Mouse (Mus musculus) stomach, embryonic 16.5 days (tissue): ENCODE measurements around the gene Myo1d. TPM values are rescaled to one million over a fixed set of nuclear protein-coding genes. Genes with fewer than 3 reads are reported as not detected.

Experiments used
- ATAC-seq: fragments of 200-750 bp; cut with Nextera tagmentation; 2 replicates; pipeline ENCODE4 v1.8.0; 2017; ENCODE audit warnings: moderate number of reproducible peaks, moderate TSS enrichment; ENCODE audit not compliant: insufficient read depth, low FRiP score
- H3K27ac ChIP-seq: fragments of 300-500 bp; sonication (generic); 2 replicates; pipeline ENCODE4 v1.5.1; 2014; ENCODE audit warnings: low read length
- H3K27me3 ChIP-seq: fragments of 300-500 bp; sonication (generic); 2 replicates; pipeline ENCODE4 v1.6.1; 2014; ENCODE audit warnings: low read length, control low read depth, mixed read lengths; ENCODE audit not compliant: control insufficient read depth, insufficient read depth
- H3K36me3 ChIP-seq: fragments of 300-500 bp; sonication (generic); 2 replicates; pipeline ENCODE4 v1.6.1; 2014; ENCODE audit warnings: low read length; ENCODE audit not compliant: control insufficient read depth, insufficient read depth
- H3K4me1 ChIP-seq: fragments of 300-500 bp; sonication (generic); 2 replicates; pipeline ENCODE4 v1.6.1; 2014; ENCODE audit warnings: low read length, control low read depth, mixed read lengths; ENCODE audit not compliant: control insufficient read depth, insufficient read depth
- H3K4me2 ChIP-seq: fragments of 300-500 bp; sonication (generic); 2 replicates; pipeline ENCODE4 v1.6.1; 2014; ENCODE audit warnings: low read depth, low read length, mixed read lengths
- H3K4me3 ChIP-seq: fragments of 300-500 bp; sonication (generic); replicated peaks from 2 replicates; pipeline ENCODE4 v1.5.1; 2014; ENCODE audit warnings: mild to moderate bottlenecking, low read length
- H3K9ac ChIP-seq: fragments of 300-500 bp; sonication (generic); 2 replicates; pipeline ENCODE4 v1.6.1; 2014; ENCODE audit warnings: low read length
- H3K9me3 ChIP-seq: fragments of 300-500 bp; sonication (generic); replicated peaks from 2 replicates; pipeline ENCODE4 v1.6.1; 2016; ENCODE audit warnings: low read length, control low read depth; ENCODE audit not compliant: control insufficient read depth
- WGBS: fragments of 180-500 bp; shearing (Covaris S2); extraction: QIAGEN DNeasy Blood & Tissue Kit; methylation state at CpG from one replicate; pipeline ENCODE4 v1.1.7; 2014; 5-methylcytosine and 5-hydroxymethylcytosine counted together
- polyA plus RNA-seq: library from polyadenylated mRNA; unstranded; fragments of >200 nt; fragmentation: Nextera tagmentation; extraction: Ambion mirVana; gene quantifications from 2 replicates; pipeline ENCODE4 v1.2.1, GENCODE M21; 2015

Myo1d gene
- polyA plus RNA-seq, 1 experiment from 2014 or later: 33.8 TPM

DNA sequence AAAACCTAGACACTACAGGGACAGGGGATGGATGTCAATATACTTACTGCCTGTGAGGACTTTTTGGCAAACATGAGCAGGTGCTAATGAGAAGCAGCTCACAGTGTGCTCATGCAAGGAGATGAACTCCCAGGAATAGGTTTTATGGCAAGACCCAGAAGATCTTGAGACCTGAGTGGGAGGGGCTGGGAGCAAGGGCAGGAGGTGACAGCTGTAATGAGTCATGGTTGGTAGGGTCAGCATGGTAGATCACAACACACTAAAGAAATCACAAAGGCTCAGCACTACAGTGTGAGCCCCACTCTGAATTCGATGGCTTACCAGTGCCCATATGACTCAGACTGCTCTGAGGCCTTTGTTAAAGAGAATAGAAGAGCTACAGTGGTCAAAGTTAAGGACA is 184.3 kb downstream of the Myo1d start:
- Histone ChIP-seq H3K36me3 (no peaks in the 10 kb centered on the region), H3K27me3 (no peaks in the 10 kb centered on the region), H3K4me2 (no peak overlapping the region), H3K27ac (no peak overlapping the region), H3K4me1 (no peaks in the 10 kb centered on the region), H3K4me3 (no peak overlapping the region), H3K9ac (no peak overlapping the region), H3K9me3 (no peaks in the 10 kb centered on the region)
- WGBS: 95% methylated on average over 1 of the region's 1 CpGs
- ATAC-seq: no peak

DNA sequence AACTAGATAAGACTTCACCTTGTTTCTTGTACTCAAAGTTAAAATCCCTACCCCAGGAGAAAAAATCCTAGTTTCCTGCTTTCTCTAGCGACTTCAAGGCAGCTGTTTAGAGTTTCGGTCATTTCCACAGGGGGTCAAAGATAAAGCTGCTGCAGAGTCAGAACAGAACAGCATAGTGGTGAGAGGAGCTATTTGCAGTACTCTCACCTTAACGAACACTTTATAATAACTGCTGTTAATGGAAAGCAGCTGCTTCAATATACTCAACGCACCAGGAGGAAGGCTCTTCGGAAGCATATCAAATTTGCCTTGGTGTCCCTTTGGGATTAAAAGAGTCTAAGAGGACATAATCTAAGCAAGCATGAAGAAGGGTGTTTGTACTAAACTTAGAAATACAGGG is 190.4 kb downstream of the Myo1d start:
- Histone ChIP-seq H3K4me1 (no peaks in the 10 kb centered on the region), H3K36me3 (no peaks in the 10 kb centered on the region), H3K9me3 (no peaks in the 10 kb centered on the region), H3K4me2 (no peak overlapping the region), H3K9ac (no peak overlapping the region), H3K27me3 (no peaks in the 10 kb centered on the region), H3K4me3 (no peak overlapping the region), H3K27ac (no peak overlapping the region)
- 48% methylated on average over 5 of the region's 5 CpGs for WGBS
- ATAC-seq: no peak

DNA sequence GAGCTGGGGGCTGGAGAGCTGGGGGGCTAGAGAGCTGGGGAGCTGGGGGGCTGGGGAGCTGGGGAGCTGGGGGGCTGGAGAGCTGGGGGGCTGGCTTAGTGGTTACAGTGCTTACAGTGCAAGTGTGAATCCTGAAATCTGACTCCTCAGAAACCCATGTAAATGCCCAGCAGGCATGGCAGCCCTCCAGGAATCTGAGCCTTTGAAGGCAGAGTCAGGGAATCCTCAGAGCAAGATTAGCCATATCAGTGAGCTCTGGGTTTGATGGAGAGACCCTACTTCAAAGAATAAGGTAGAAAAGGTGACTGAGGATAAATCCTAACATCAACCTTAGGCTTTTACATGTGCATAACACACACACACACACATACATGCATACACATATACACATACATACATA is 194.1 kb downstream of the Myo1d start:
- H3K27ac ChIP-seq: no peak overlapping the region
- no peaks in the 10 kb centered on the region for H3K9me3 ChIP-seq
- H3K4me2 ChIP-seq: no peak overlapping the region
- no peak overlapping the region for H3K4me3 ChIP-seq
- H3K36me3 ChIP-seq: no peaks in the 10 kb centered on the region
- no peaks in the 10 kb centered on the region for H3K4me1 ChIP-seq
- no peak for ATAC-seq
- no peak overlapping the region for H3K9ac ChIP-seq
- no peaks in the 10 kb centered on the region for H3K27me3 ChIP-seq

DNA sequence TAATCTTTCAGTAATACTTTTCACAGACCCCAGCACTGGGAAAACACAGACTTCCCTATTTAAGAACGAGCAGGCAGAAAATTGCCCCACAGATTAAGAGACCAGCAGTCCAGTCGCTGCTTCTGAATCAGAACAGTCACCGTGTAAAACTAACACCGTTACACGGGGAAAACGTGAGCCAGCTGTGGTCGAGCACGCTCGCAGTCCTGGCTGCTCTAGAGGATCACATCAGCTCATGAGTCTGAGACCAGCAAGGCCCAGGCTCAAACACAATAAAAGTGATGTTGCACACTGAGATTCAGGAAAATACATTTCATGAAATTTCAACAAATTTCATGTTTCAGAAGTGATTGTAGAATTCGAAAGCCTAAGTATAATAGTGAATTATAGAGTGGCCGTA is 194.6 kb downstream of the Myo1d start:
- Histone ChIP-seq H3K4me3 (no peak overlapping the region), H3K9ac (no peak overlapping the region), H3K27me3 (no peaks in the 10 kb centered on the region), H3K36me3 (no peaks in the 10 kb centered on the region), H3K9me3 (no peaks in the 10 kb centered on the region), H3K4me1 (no peaks in the 10 kb centered on the region), H3K4me2 (no peak overlapping the region), H3K27ac (no peak overlapping the region)
- no peak for ATAC-seq
- WGBS: 51% methylated on average over 11 of the region's 11 CpGs

DNA sequence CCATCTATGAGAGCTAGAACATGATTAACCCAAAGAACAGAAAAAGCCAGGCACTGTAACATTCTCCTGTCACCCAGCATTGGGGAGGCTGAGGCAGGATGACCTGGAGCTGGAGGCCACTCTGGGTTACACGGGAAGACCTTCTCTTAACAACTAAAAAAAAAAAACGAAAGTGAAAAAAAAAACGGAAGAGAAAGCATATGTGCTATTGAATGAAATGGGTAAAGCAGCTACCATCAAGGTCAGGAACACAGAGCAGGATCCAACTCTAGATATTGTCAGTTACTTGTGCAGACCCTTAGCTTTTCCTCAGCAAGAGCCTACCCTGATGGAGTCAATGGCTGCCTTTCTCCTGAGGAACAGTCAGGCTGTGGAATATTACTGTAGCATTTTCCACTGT is 199.3 kb downstream of the Myo1d start:
- Histone ChIP-seq H3K4me2 (no peak overlapping the region), H3K9ac (no peak overlapping the region), H3K36me3 (no peaks in the 10 kb centered on the region), H3K9me3 (no peaks in the 10 kb centered on the region), H3K4me1 (no peaks in the 10 kb centered on the region; the same call in 1 of the 2 replicates), H3K4me3 (no peak overlapping the region), H3K27ac (no peak overlapping the region), H3K27me3 (no peaks in the 10 kb centered on the region)
- ATAC-seq: no peak
- 67% methylated on average over 3 of the region's 3 CpGs for WGBS

DNA sequence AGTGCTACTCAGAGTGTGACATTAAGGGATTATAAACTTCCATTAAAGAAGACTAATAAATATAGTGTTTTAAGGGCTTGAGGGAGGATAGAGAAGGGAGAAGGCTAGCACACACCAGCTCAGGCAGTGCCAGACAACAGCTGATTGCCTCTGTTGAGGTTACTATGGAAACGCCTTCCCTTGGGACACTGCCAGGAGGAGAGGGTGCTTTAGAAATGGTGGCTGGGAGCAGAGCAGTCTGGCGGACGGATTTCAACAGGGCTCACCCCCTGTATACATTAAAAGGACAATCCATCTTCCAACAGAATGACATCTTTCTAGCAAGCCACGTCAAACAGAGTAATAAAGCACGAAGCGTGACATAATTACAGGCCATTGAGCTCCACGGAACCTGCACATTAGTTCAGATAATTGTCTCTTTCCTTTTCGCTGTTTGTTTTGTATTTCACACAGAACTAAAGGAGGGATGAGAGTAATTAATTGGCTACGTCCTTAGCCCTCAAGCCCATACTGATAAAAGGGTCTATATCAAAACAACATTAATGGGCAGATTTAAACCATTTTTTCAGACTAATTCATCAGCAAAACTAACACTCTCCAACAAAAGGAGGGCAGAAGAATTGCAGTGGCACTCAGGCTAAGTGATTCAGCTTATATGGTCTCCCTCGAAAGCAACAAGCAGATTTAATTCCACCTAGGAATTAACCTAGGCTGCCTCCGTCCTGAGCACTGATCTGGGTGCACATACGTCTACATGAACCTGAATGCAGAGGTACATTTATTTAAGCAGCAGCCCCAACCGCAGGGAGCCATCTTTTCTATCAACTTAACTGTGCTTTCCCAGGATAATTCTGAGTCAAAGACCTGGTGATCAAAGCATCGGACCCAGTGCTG is 201.8 kb downstream of the Myo1d start:
- ATAC-seq: peak; percentile 79; the same call in 1 of the 2 replicates
- Histone ChIP-seq H3K27me3 (no peaks in the 10 kb centered on the region), H3K4me2 (peak overlapping the region; percentile 18; the same call in 1 of the 2 replicates), H3K4me3 (no peak overlapping the region), H3K36me3 (no peaks in the 10 kb centered on the region), H3K9me3 (no peaks in the 10 kb centered on the region), H3K4me1 (no peaks in the 10 kb centered on the region; the same call in 1 of the 2 replicates), H3K27ac (no peak overlapping the region), H3K9ac (no peak overlapping the region)
- WGBS: 20% methylated on average over 14 of the region's 14 CpGs

DNA sequence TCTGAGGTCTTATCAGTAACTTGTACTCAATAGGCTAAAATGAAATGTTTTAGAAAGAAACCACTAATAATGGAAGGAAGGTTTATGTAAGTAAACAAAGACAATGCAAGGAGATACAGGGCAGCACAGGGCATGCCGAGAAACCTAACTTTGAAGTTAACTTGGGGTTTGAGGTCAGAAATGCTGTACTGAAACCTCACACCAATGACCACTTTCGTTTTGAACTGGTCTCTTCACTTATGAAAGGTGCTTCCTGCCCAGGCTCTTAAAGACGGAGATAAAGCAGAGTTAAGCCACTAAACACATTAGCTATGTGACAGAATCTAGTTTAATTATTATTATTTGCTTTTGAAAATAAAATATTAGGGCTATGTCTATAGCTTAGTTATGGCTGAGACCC is 204.0 kb downstream of the Myo1d start:
- Histone ChIP-seq H3K9ac (no peak overlapping the region), H3K4me3 (no peak overlapping the region), H3K36me3 (no peaks in the 10 kb centered on the region), H3K9me3 (no peaks in the 10 kb centered on the region), H3K27ac (no peak overlapping the region), H3K4me1 (no peaks in the 10 kb centered on the region; the same call in 1 of the 2 replicates), H3K4me2 (no peak overlapping the region), H3K27me3 (no peaks in the 10 kb centered on the region)
- ATAC-seq: no peak
- 51% methylated on average over 3 of the region's 3 CpGs for WGBS

DNA sequence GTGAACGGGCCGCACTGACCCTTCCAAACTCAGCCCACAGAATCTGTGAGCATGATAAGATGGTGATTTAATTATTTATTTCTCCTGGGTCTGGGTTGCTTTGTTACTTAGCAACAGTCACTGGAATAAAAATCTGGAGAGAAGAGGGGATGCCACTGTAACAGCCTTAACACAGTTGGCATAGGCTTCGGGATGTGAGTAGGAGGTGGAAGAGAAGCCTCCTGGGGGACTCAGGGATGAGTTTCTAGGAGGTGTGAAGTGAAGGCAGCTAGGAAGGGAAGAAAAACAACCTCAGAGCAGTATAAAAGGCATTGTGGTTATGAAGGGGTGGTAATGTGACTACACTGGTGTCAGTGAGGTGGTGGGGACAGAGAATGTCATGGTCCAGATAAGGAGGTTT is 213.5 kb downstream of the Myo1d start:
- Histone ChIP-seq H3K4me3 (no peak overlapping the region), H3K27me3 (no peaks in the 10 kb centered on the region), H3K27ac (no peak overlapping the region), H3K9me3 (no peaks in the 10 kb centered on the region), H3K9ac (no peak overlapping the region), H3K4me2 (no peak overlapping the region), H3K36me3 (no peaks in the 10 kb centered on the region), H3K4me1 (0 out of 2 replicates have a peak, but pooled peaks cover 3% of the 10 kb centered on the region)
- WGBS: 77% methylated on average over 3 of the region's 3 CpGs
- ATAC-seq: no peak

DNA sequence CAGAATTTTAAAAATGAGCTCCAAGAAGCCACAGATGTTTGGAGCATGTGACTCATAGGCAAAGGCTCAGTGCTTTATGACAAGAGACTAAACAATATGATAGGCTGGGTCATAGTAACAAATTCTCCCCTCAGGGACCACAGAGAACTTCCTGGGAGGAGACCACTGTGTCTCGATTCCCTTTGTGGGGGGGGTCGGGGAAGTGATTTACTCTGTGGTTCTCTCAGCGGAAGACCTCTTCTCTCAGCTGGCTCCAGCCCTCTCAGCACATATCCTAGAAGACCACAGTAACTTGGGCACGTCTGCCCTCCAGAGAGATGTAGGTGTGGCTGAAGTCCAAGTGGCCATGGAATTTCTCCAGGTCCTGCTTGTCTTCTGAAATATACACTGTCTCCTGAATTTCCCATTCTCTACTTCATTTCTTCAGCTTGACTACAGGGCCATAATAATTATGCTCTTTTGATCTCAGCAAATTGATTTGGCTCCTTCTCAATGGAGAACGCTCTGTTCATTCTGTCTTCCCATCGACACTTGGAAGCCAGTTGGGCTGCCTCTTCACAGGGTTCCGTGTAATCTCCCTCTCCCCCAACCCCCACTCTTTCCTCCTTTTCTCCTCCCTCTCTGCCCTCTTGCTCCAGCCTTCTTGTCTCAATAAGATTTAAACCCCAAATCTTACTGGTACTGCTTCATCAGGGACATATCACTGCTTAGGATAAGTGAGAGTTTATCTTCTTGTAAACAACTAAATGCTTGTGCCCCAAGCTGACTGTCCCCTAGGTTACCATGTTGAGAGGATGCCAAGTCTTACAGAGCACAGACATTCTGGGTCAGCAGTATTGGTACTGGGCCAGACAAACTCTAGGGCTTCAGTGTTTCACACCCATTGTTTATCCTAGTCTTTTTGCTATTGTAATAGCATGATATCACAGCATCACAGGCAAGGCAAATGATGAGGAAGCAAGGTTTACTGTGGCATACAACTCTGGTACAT is 214.6 kb downstream of the Myo1d start:
- peak; percentile 66; the same call in 1 of the 2 replicates for ATAC-seq
- 0 out of 2 replicates have a peak, but pooled peaks cover 3% of the 10 kb centered on the region for H3K4me1 ChIP-seq
- no peak overlapping the region for H3K4me2 ChIP-seq
- H3K27me3 ChIP-seq: no peaks in the 10 kb centered on the region
- H3K27ac ChIP-seq: no peak overlapping the region
- no peaks in the 10 kb centered on the region for H3K9me3 ChIP-seq
- no peak overlapping the region for H3K9ac ChIP-seq
- 51% methylated on average over 7 of the region's 7 CpGs for WGBS
- H3K4me3 ChIP-seq: no peak overlapping the region
- H3K36me3 ChIP-seq: no peaks in the 10 kb centered on the region
